Mouse (Mus musculus) heart, adult 2 months (tissue): Measurements from ENCODE around the gene Smpd3.

ENCODE experiments used
- CTCF ChIP-seq: fragments of 200-600 bp; IDR thresholded peaks from 2 replicates; pipeline ENCODE4 v1.8.1; 2022; ENCODE audit warnings: antibody characterized with exemption, mild to moderate bottlenecking, moderate library complexity
- EP300 ChIP-seq: fragments of 200-500 bp; IDR thresholded peaks from 2 replicates; pipeline ENCODE4 v1.6.1; 2011; ENCODE audit warnings: low read depth, low read length, control low read depth; ENCODE audit not compliant: insufficient read depth
- POLR2A ChIP-seq: fragments of 200-500 bp; IDR thresholded peaks from 2 replicates; pipeline ENCODE4 v1.6.1; 2011; ENCODE audit warnings: mild to moderate bottlenecking, low read depth, low read length, control low read depth; ENCODE audit not compliant: insufficient read depth

GRCm38 (mm10) chr8:106305301-106305700 is 32.5 kb downstream of the Smpd3 start:
- TF ChIP-seq CTCF (no peak), POLR2A (no peak), EP300 (no peak)
